Mouse (Mus musculus): Measurements from ENCODE around the gene Nrn1l. TPM values are rescaled to one million over a fixed set of nuclear protein-coding genes. Genes with fewer than 3 reads are reported as not detected.

Gene Nrn1l
- polyA plus RNA-seq (2016; fragmentation: Nextera tagmentation; extraction: Ambion mirVana) = 0.33 and 0.65 TPM in 2 replicates

DNA sequence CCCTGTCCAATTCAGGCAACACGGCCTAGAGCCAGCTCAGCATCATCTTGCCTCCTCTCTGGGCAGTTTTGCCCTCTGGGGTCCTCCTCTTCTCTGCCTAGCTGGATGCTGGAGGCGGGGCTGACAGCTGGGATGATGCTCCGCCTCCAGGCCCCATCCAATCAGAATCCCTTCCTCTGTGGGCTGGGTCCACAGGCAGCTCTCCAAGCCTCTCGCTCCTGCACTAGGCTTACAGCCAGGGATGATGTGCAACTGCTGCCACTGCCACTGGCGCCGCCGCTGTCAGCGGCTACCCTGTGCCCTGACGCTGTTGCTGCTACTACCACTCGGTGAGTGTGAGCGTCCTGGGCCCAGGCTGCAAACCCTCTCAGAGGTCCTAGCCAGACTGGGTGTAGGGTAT lies at the start of gene Nrn1l:
TSS of gene Nrn1l (plus strand) at position 229 of the 400 bp plus-strand sequence.
- 0 out of 2 replicates have a peak within 1 kb of the TSS, but pooled peaks have one; percentile 54 for H3K27ac ChIP-seq
- H3K27me3 ChIP-seq (ENCODE audit: poor library complexity, severe bottlenecking) = no peaks in the 10 kb centered on the region
- no peaks in the 10 kb centered on the region for H3K9me3 ChIP-seq
- H3K4me1 ChIP-seq = peaks cover 10% of the 10 kb centered on the region
- H3K36me3 ChIP-seq (replicated peaks) = peaks cover 64% of the 10 kb centered on the region
- H3K4me3 ChIP-seq = peak within 1 kb of the TSS; percentile 31
- DNase-seq (ENCODE audit: extremely low spot score, low spot score) = peak; percentile 75
- 5% methylated on average over 11 of the region's 11 CpGs for WGBS

DNA sequence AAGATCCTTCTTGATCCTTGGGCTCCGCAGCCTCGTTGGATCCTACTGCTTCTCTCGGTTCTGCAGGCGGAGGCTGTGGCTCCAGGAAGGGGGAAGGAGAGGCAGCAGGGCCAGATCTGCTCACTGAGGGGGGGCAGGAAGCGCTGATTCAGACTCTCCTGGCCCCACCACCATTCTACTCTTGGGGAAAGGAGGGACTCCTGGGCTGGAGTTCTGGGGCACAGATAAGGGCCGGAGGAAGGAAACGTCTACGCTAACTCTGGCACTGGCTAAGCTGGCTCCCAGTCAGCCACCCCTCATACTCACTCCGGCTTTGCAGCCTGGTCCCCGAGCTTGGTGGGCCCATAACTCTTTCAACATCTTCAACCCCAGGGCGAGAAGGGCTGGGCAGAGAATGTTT lies 46.7 kb upstream of the Nrn1l start:
- Histone ChIP-seq H3K27ac (no peak overlapping the region), H3K36me3 (replicated peaks) (peaks cover 82% of the 10 kb centered on the region), H3K4me3 (no peak overlapping the region), H3K4me1 (peaks cover 12% of the 10 kb centered on the region), H3K27me3 (ENCODE audit: poor library complexity, severe bottlenecking) (no peaks in the 10 kb centered on the region), H3K9me3 (no peaks in the 10 kb centered on the region)
- 89% methylated on average over 11 of the region's 11 CpGs for WGBS
- DNase-seq (ENCODE audit: extremely low spot score, low spot score) = no peak

DNA sequence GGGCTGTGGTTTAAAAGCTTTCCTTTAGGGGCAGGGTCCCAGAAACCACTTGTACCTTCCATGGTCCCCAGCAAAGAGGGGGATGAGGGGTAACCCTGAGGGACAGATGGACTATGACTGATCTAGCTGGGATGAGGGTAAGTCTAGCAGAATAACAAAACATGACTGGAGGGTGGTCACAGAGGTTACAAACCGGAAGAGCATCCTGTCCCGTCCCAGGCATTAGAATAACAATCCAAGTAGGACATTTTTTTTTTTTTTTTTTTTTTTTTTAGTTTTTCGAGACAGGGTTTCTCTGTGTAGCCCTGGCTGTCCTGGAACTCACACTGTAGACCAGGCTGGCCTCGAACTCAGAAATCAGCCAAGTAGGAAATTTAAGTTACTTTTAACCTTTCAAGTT lies 43.4 kb upstream of the Nrn1l start:
- H3K27ac ChIP-seq = no peak overlapping the region
- peaks cover 50% of the 10 kb centered on the region for H3K36me3 ChIP-seq (replicated peaks)
- 79% methylated on average over 4 of the region's 4 CpGs for WGBS
- H3K9me3 ChIP-seq = no peaks in the 10 kb centered on the region
- no peaks in the 10 kb centered on the region for H3K27me3 ChIP-seq (ENCODE audit: poor library complexity, severe bottlenecking)
- no peak for DNase-seq (ENCODE audit: extremely low spot score, low spot score)
- peaks cover 17% of the 10 kb centered on the region for H3K4me1 ChIP-seq
- H3K4me3 ChIP-seq = no peak overlapping the region

DNA sequence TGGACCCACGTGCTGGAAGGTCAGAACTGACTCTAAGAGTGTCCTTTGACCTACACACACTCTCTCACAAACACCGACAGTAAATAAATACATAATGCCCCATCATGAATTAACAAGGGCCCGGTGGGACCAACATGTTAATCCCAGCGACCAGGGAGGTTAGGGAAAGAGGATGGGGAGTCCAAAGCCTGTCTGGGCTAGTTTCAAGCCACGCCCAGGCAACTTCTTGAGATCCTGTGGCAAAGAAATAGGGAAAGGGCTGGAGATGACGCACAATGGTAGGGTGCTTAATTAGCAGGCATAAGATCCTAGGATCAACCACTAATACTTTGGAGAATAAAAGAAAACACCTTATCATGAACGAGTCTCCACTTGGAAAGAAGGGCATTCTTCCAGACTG lies 42.8 kb upstream of the Nrn1l start:
- Histone ChIP-seq H3K9me3 (no peaks in the 10 kb centered on the region), H3K36me3 (replicated peaks) (peaks cover 44% of the 10 kb centered on the region), H3K4me1 (peaks cover 23% of the 10 kb centered on the region), H3K4me3 (peak overlapping the region; percentile 81), H3K27ac (no peak overlapping the region; the same call in 1 of the 2 replicates), H3K27me3 (ENCODE audit: poor library complexity, severe bottlenecking) (no peaks in the 10 kb centered on the region)
- DNase-seq (ENCODE audit: extremely low spot score, low spot score) = no peak
- WGBS = 79% methylated on average over 7 of the region's 7 CpGs

DNA sequence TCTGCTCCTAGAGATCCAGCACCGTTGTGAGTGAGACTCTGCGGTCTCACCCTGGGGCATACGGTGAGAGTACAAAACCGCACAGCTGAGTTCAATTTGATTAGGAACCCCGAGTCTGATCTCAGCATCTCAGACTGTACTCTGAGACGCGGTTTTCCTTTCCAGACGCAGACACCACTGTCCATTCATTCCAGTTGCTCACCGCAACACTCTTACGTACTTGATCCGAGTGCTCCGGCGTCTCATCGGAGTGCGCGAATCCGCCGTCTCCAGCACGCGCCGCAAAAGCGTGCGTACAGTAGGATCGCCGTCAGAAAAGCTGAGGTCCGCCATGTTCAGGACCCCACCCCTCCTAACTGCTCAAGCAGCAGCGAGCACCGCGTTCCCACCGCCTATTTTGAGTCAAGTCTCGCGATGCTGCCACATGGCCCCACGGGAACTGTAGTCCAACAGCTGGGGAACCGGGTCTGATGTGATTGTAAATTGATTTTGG lies 41.7 kb upstream of the Nrn1l start:
- H3K27ac ChIP-seq = peak overlapping the region; percentile 86
- WGBS = under 1% methylated on average over 34 of the region's 34 CpGs

DNA sequence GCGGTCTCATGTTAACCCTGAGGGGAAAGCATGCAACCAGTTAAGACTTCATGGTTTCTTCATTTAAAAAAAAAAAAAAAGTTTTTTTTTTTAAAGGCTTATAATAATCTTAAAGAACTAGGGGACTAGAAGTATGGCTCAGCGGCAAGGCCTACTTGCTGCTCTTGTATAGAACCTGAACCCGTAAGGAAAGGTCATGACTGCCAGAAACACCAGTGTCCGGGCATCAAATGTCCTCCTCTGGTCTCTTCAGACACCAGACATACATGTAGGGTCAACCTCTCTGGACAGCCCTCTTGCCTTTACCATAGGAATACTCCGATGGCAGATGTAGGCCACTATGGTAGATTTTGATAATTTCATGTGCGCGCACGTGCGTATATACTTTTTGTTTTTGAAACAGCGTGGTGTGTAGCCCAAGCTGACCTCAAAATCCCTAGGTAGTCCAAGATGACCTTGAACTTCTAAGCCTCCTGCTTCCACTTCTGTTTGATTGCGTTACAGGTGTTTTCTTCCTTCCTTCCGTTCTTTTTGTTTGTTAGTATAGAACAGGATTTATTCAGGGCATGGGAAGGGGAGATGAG lies 41.1 kb upstream of the Nrn1l start:
- no peak for DNase-seq (ENCODE audit: extremely low spot score, low spot score)
- WGBS = 83% methylated on average over 12 of the region's 12 CpGs
- peak overlapping the region; percentile 86 for H3K27ac ChIP-seq

More for the DNA sequence above, 41.7 kb upstream of the Nrn1l start:
- H3K4me1 ChIP-seq = peaks cover 34% of the 10 kb centered on the region
- DNase-seq (ENCODE audit: extremely low spot score, low spot score) = peak; percentile 91
- no peaks in the 10 kb centered on the region for H3K27me3 ChIP-seq (ENCODE audit: poor library complexity, severe bottlenecking)
- no peaks in the 10 kb centered on the region for H3K9me3 ChIP-seq
- peak overlapping the region; percentile 81 for H3K4me3 ChIP-seq
- peaks cover 33% of the 10 kb centered on the region for H3K36me3 ChIP-seq (replicated peaks)

DNA sequence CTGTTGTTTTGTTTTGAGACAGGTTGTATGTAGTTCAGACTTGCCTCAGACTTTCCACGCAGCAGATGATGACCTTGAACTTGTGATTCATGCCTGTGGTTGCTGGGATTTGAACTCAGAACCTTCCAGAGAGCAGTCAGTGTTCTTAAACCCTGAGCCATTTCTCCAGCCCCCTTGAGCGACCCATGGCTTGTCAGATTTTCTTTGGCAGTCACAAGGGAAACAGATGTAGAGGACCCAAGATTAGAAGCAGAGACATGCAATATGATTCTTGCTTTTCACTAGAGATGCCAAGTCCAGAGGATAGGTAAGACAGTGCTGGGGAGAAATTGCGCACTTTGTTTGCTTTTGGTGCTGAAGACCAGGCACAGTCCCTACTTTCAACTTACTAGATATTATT lies 40.2 kb upstream of the Nrn1l start, which contains the start of gene Cenpt:
TSS of gene Cenpt (minus strand) at position 101 of the 400 bp plus-strand sequence.
- WGBS = 93% methylated on average over 3 of the region's 3 CpGs
- H3K9me3 ChIP-seq = no peaks in the 10 kb centered on the region

More for the DNA sequence above, 41.1 kb upstream of the Nrn1l start:
- Histone ChIP-seq H3K9me3 (no peaks in the 10 kb centered on the region), H3K4me1 (peaks cover 39% of the 10 kb centered on the region), H3K27me3 (ENCODE audit: poor library complexity, severe bottlenecking) (no peaks in the 10 kb centered on the region), H3K4me3 (peak overlapping the region; percentile 81), H3K36me3 (replicated peaks) (peaks cover 30% of the 10 kb centered on the region)

DNA sequence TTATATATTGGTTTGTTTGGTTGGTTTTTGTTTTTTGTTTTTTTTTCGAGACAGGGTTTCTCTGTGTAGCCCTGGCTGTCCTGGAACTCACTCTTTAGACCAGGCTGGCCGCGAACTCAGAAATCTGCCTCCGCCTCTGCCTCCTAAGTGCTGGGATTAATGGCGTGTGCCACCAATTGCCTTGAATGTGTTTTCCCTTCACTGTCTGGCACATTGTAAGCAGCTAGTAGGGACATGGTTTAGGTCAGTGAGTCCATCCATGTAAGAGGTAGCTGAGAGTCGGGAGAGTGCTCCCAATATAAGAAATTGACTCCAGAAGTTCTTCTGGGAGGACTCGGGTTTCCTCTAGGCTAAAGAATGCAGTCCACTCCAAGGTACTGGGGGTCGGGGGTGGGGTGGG lies 39.1 kb upstream of the Nrn1l start:
- peaks cover 27% of the 10 kb centered on the region for H3K36me3 ChIP-seq (replicated peaks)
- WGBS = 28% methylated on average over 8 of the region's 8 CpGs
- no peaks in the 10 kb centered on the region for H3K27me3 ChIP-seq (ENCODE audit: poor library complexity, severe bottlenecking)
- H3K9me3 ChIP-seq = no peaks in the 10 kb centered on the region
- peak overlapping the region; percentile 96 for H3K27ac ChIP-seq
- no peak for DNase-seq (ENCODE audit: extremely low spot score, low spot score)
- H3K4me3 ChIP-seq = peak overlapping the region; percentile 75
- peaks cover 59% of the 10 kb centered on the region for H3K4me1 ChIP-seq

More for the DNA sequence above, 40.2 kb upstream of the Nrn1l start, which contains the start of gene Cenpt:
- DNase-seq (ENCODE audit: extremely low spot score, low spot score) = no peak
- H3K4me1 ChIP-seq = peaks cover 48% of the 10 kb centered on the region
- H3K27me3 ChIP-seq (ENCODE audit: poor library complexity, severe bottlenecking) = no peaks in the 10 kb centered on the region
- H3K36me3 ChIP-seq (replicated peaks) = peaks cover 28% of the 10 kb centered on the region
- no peak within 1 kb of the TSS for H3K27ac ChIP-seq
- peak within 1 kb of the TSS; percentile 81; the same call in 1 of the 2 replicates for H3K4me3 ChIP-seq

DNA sequence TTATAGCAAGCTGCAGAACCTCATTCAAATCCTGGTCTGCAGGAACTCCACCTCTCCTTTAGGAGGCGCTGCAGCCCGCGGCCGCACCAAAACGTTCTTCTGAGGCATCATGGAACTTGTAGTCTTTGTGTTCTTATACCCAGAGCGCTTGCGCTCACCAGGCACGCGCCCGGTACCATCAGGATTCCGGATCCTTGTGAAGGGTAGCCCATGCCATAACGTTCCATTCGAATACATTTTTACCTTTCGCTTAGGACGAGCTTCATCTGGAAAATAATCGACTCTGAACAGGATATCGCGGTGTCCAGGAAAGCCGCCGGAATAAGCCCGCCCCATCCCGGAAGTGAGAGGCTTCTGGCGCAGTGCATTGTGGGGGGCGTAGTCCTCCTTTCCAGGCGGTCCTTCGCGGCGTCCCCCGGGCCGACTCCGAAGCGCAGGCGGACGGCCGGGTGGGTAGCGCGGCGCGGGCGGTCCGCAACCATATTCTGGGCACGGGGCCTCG lies 38.6 kb upstream of the Nrn1l start, which contains the start of gene Thap11:
TSS of gene Thap11 (plus strand) at position 418 of the 502 bp plus-strand sequence.
- H3K27ac ChIP-seq = peak within 1 kb of the TSS; percentile 96
- no peaks in the 10 kb centered on the region for H3K27me3 ChIP-seq (ENCODE audit: poor library complexity, severe bottlenecking)
- peak within 1 kb of the TSS; percentile 75 for H3K4me3 ChIP-seq
- H3K9me3 ChIP-seq = no peaks in the 10 kb centered on the region
- H3K36me3 ChIP-seq (replicated peaks) = peaks cover 23% of the 10 kb centered on the region
- under 1% methylated on average over 43 of the region's 43 CpGs for WGBS
- DNase-seq (ENCODE audit: extremely low spot score, low spot score) = peak; percentile 96
- H3K4me1 ChIP-seq = peaks cover 63% of the 10 kb centered on the region

DNA sequence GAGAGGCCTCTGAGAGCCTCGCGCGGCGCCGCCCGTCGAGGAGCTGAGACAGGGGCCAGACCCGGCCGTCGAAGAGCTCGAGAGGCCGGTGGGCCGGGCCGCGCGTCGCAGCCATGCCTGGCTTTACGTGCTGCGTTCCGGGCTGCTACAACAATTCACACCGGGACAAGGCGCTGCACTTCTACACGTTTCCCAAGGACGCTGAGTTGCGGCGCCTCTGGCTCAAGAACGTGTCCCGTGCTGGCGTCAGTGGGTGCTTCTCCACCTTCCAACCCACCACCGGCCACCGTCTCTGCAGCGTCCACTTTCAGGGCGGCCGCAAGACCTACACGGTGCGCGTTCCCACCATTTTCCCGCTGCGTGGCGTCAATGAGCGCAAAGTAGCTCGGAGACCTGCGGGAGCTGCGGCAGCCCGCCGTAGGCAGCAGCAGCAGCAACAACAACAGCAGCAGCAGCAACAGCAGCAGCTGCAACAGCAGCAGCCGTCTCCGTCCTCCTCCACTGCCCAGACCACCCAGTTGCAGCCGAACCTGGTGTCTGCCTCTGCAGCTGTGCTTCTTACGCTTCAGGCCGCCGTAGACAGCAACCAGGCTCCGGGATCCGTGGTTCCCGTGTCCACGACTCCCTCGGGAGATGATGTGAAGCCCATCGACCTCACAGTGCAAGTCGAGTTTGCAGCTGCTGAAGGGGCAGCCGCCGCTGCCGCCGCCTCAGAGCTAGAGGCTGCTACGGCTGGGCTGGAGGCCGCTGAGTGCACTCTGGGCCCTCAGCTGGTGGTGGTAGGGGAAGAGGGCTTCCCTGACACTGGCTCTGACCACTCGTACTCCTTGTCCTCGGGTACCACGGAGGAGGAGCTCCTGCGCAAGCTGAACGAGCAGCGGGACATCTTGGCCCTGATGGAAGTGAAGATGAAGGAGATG lies 37.9 kb upstream of the Nrn1l start:
- peak overlapping the region; percentile 75 for H3K4me3 ChIP-seq

DNA sequence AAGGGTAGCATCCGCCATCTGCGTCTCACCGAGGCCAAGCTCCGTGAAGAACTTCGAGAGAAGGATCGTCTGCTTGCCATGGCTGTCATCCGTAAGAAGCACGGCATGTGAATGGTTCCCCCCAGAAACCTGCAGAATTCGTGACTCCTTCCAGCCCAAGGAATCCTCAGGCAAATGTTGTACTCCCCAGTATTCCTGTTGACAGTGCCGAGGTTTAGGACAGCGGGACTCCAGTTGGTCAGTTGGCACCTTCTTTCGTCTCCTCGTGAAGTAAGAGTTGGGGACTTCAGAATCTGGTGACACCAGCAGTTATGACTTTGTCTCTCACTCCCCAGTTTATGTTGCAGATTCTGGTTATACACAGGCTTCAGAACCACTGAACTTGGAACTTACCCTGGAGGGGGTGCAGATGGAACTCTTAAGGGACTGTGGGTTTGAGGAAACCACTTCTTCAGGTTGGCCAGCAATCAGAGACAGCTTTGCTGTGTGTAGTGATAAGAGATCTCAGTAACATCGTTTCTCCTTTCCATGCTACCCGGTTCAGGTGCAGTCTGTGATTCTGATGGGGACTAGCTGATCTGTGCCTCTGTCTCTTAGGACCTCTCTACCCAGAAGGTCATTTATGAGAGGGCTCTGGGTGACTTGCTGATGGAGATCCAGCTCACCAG lies 37.1 kb upstream of the Nrn1l start:
- H3K36me3 ChIP-seq (replicated peaks) = peaks cover 21% of the 10 kb centered on the region
- H3K9me3 ChIP-seq = no peaks in the 10 kb centered on the region
- DNase-seq (ENCODE audit: extremely low spot score, low spot score) = no peak
- 32% methylated on average over 15 of the region's 15 CpGs for WGBS
- peaks cover 68% of the 10 kb centered on the region for H3K4me1 ChIP-seq
- no peaks in the 10 kb centered on the region for H3K27me3 ChIP-seq (ENCODE audit: poor library complexity, severe bottlenecking)
- peak overlapping the region; percentile 96 for H3K27ac ChIP-seq
- H3K4me3 ChIP-seq = peak overlapping the region; percentile 75

More for the DNA sequence above, 37.9 kb upstream of the Nrn1l start:
- Histone ChIP-seq H3K4me1 (peaks cover 68% of the 10 kb centered on the region), H3K27me3 (ENCODE audit: poor library complexity, severe bottlenecking) (no peaks in the 10 kb centered on the region), H3K36me3 (replicated peaks) (peaks cover 21% of the 10 kb centered on the region), H3K27ac (peak overlapping the region; percentile 96), H3K9me3 (no peaks in the 10 kb centered on the region)
- under 1% methylated on average over 71 of the region's 71 CpGs for WGBS
- DNase-seq (ENCODE audit: extremely low spot score, low spot score) = peak; percentile 61

DNA sequence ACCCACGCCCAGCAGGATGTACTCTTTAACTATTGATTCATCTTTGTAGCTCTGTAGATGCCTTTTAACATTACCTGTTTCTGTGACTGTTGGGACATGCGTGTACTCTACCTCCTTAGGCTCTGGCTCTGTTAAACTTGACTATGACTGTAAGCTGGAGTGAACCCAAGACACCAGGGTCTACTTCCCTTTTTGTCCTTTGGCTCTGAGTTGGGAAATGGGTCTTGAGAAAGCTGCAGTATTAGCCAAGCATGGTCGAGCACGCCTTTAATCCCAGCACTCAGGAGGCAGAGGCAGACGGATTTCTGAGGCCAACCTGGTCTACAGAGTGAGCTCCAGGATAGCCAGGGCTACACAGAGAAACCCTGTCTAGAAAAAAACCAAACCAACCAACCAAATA lies 34.9 kb upstream of the Nrn1l start:
- H3K4me3 ChIP-seq = no peak overlapping the region
- peaks cover 84% of the 10 kb centered on the region for H3K4me1 ChIP-seq
- no peaks in the 10 kb centered on the region for H3K27me3 ChIP-seq (ENCODE audit: poor library complexity, severe bottlenecking)
- H3K36me3 ChIP-seq (replicated peaks) = peaks cover 35% of the 10 kb centered on the region
- H3K27ac ChIP-seq = no peak overlapping the region
- H3K9me3 ChIP-seq = no peaks in the 10 kb centered on the region
- WGBS = 88% methylated on average over 5 of the region's 5 CpGs
- no peak for DNase-seq (ENCODE audit: extremely low spot score, low spot score)

Measured in forebrain, embryonic 10.5 days (tissue).